Mouse (Mus musculus): ENCODE measurements around the gene Tmem102.

DNA sequence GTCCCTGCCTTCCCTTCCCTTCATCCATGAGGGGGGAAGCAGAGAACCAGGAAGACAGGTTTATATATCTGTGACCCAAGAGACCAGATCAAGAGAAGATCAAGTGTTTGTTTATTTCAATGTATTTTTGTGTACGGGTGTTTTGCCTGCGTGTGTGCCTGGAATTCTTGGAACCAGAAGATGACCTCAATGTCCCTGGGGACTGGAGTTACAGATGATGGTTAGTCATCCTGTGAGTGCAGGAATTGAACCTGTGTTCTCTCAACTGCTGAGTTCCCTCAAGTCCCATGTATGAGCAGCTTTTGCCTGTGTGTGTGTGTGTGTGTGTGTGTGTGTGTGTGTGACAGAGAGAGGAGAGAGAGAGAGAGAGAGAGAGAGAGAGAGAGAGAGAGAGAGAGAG, 2.2 kb upstream of the Tmem102 start:
- no peak for TF ChIP-seq EP300 (IDR thresholded peaks at IDR 0.05; ENCODE audit: insufficient read depth, low read depth, low read length)
- no peak for TF ChIP-seq POLR2A (IDR thresholded peaks at IDR 0.05; ENCODE audit: insufficient read depth, low read length)
